Mouse (Mus musculus): ENCODE measurements around the gene Smarcb1. TPM values are rescaled to one million over a fixed set of nuclear protein-coding genes. Genes with fewer than 3 reads are reported as not detected.
A peak's percentile ranks its signal among the peaks of the same experiment; 100 is the strongest.
"Not testable (repeated sequence)": the region's sequence is repeated elsewhere in the genome, so short reads cannot be mapped to it uniquely, and the experiment has no call there.

Smarcb1 gene
- total RNA-seq, 1 experiment from 2014 or later: 45.7 TPM

DNA sequence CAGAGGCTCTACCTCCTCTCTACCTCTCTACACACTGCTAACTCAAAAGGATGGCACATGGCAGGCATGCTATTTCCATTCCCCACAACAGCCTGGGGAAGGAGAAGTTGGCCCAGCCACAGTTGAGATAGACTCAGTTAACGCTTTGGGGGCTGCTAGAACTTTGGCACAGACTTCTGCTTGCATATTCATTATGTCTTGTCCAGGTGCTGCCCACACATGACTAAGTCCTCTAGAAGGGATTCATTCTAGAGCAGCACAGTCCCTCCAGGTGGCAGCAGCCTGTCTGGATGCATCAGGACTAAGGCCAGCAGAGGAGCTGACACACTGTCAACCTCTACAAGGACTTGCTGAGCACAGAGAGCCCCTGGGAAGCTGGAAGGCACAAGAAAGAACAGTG, 25.2 kb downstream of the Smarcb1 start:
- ATAC-seq (ENCODE audit: extremely low read depth, insufficient number of reproducible peaks, low FRiP score, poor library complexity, severe bottlenecking): no peak

GRCm38 (mm10) chr10:75895730-75896129, 25.7 kb downstream of the Smarcb1 start:
- ATAC-seq (ENCODE audit: extremely low read depth, insufficient number of reproducible peaks, low FRiP score, poor library complexity, severe bottlenecking): no peak

DNA sequence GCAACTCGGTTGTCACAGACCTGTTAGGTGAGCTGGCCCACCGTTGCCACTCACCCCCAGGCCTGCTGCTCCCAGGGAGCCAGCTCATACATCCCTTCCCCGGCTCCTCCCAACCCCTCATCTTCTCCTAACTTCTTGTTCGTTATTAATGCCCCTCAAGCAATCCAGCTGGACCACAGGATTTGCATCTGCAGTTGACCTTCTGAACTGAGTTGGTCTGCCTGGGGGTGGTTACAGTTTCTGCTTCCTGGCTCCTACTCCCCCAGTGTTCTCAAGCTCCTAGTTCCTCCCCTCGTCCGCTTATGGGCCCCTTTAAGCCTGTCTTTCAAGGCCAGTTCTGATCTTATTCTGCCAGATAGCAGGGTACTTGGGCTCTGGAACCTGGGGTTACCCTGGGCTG, 26.8 kb downstream of the Smarcb1 start:
- no peak for ATAC-seq (ENCODE audit: extremely low read depth, insufficient number of reproducible peaks, low FRiP score, poor library complexity, severe bottlenecking)

GRCm38 (mm10) chr10:75893089-75893750, 28.2 kb downstream of the Smarcb1 start, which contains the start of gene Derl3:
Derl3 (plus strand) TSS chr10:75893413.
- ATAC-seq (ENCODE audit: extremely low read depth, insufficient number of reproducible peaks, low FRiP score, poor library complexity, severe bottlenecking): peak; percentile 93

GRCm38 (mm10) chr10:75889406-75890153, 31.8 kb downstream of the Smarcb1 start:
- ATAC-seq (ENCODE audit: extremely low read depth, insufficient number of reproducible peaks, low FRiP score, poor library complexity, severe bottlenecking): no peak

- not testable (repeated sequence) for ATAC-seq (ENCODE audit: extremely low read depth, insufficient number of reproducible peaks, low FRiP score, poor library complexity, severe bottlenecking)
These were observed 33.9 kb downstream of the Smarcb1 start for GRCm38 (mm10) chr10:75887504-75887903.

DNA sequence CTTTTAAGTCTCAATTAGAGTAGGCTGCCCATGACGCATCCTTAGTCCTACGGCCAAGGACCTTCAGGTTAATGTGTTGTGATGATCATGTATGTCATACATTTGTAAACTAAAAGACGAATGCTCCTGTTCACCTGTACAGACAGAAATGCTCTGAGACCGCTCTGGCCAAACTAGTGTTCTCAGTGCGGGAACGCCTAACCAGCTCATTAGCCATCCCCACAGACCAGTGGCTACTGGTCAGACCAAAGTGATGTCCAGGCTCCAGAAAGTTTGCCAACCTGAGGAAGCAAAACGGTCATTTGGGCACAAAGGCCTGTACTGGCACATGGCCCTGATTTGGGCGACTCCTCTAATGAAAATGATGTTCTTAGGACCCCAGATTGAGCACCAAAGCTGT, 36.7 kb downstream of the Smarcb1 start:
- ATAC-seq (ENCODE audit: extremely low read depth, insufficient number of reproducible peaks, low FRiP score, poor library complexity, severe bottlenecking): no peak

DNA sequence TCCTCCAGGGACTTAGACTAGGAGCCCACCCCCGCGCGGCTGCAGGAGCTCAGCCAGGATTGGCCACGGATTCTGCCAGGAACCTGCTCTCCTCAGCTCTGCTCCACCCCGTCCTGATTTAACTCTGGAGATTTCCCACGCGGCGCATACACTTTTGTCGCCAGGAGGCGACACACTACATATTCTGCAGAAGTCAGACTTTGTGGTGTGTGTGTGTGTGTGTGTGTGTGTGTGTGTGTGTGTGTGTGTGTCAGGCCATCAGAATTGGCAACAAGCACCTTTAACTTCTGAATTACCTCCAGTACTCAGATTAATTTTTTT, 38.2 kb downstream of the Smarcb1 start:
- peak; percentile 67 for ATAC-seq (ENCODE audit: extremely low read depth, insufficient number of reproducible peaks, low FRiP score, poor library complexity, severe bottlenecking)

GRCm38 (mm10) chr10:75882433-75883231, 38.8 kb downstream of the Smarcb1 start:
- ATAC-seq (ENCODE audit: extremely low read depth, insufficient number of reproducible peaks, low FRiP score, poor library complexity, severe bottlenecking): no peak

DNA sequence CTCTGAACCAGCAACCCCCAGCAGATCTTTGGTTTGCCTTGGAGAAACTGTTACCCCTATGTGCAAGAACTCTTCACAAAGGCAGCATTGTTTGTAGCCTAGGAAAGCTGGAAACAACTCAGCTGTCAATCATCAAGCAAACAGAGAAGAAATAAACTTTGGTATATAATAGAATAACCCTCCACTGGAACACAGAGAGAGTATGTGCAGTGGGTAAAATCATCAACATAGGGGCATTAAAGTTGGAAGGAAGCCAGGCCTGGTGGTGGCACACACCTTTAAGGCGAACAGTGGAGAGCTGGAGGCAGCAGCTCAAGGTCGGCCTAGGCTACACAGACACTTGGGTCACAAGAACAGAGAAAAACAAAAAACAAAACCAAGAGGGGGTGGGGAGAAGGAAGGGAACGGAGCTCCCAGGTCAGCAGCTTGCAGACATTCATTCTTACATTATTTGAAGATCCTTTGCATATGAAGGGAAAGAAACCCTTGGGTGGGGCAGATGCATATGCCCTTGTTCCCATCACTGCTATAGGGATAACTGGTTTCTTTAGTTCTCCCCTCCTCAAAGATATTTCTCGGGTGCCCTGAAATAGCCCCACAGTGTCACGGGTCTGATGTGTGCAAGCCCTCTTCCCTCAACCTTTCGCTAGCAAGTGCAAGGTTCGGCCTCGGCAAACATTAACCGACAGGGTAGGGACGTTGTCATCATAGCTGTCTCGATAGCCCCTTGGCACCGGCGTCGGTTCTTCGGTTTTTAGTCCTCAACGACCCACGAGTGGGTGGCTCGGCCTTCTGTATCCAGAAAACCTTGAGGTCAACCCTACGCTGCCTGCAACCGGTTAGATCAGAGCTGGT, 39.6 kb downstream of the Smarcb1 start:
- ATAC-seq (ENCODE audit: extremely low read depth, insufficient number of reproducible peaks, low FRiP score, poor library complexity, severe bottlenecking): no peak

DNA sequence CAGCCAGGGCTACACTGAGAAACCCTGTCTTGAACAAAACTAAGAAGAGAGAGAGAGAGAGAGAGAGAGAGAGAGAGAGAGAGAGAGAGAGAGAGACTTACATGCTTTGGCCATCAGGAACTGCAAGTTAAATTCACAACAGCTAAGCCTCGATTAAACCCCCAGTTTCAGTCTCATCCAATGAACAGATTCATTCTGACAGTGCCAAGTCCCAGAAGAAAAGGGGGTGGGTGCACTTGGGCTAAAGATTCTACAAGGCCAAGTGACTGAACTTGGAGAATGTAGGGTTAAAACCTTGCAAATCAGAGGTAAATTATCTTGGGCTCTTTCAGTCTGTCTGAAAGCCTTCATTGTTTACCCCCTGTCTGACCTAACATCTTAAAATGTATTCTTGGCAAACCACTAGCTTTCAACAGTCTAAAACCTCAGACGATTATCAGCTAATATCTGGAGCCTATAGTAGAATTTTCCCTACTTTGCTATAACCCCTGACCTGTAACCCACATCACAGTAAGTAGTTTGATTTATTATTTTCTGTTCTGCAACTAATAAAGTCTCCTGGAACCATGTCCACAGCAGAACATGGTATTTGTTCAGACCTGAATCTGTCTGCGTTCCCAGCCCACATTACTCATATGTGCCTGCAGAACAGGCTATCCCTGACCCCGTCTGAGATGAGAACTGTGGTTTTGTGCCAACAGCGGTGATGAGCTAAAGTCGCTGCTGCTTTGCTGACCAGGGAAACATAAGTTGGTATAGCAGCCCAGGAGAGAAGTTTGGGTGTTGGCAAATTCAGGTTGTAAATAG, 40.4 kb downstream of the Smarcb1 start:
- no peak for ATAC-seq (ENCODE audit: extremely low read depth, insufficient number of reproducible peaks, low FRiP score, poor library complexity, severe bottlenecking)

GRCm38 (mm10) chr10:75880351-75880750, 41.1 kb downstream of the Smarcb1 start:
- ATAC-seq (ENCODE audit: extremely low read depth, insufficient number of reproducible peaks, low FRiP score, poor library complexity, severe bottlenecking): no peak

DNA sequence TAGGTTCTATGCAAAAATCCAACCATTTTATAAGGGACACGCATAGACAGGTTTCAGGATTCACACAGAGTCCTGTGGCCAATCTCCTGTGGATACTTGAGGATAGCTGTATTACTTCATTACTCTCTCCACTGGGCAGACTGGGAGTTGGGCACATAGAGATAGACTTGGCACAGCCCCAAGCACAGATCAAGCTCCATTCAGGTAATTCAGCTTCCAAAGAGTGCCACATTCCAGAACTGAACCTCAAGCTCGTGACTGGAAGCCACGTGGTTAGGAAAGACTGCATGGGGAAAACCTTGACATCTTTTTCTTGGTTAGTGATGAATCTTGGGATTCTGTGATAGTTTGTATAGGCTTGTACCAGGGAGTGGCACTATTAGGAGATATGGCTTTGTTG, 42.6 kb downstream of the Smarcb1 start:
- ATAC-seq (ENCODE audit: extremely low read depth, insufficient number of reproducible peaks, low FRiP score, poor library complexity, severe bottlenecking): no peak

GRCm38 (mm10) chr10:75873543-75874170, 47.8 kb downstream of the Smarcb1 start:
- no peak for ATAC-seq (ENCODE audit: extremely low read depth, insufficient number of reproducible peaks, low FRiP score, poor library complexity, severe bottlenecking)

- ATAC-seq (ENCODE audit: extremely low read depth, insufficient number of reproducible peaks, low FRiP score, poor library complexity, severe bottlenecking): 0 out of 2 replicates have a peak, but pooled peaks have one; percentile 16
These were observed 48.4 kb downstream of the Smarcb1 start for GRCm38 (mm10) chr10:75872915-75873542.

DNA sequence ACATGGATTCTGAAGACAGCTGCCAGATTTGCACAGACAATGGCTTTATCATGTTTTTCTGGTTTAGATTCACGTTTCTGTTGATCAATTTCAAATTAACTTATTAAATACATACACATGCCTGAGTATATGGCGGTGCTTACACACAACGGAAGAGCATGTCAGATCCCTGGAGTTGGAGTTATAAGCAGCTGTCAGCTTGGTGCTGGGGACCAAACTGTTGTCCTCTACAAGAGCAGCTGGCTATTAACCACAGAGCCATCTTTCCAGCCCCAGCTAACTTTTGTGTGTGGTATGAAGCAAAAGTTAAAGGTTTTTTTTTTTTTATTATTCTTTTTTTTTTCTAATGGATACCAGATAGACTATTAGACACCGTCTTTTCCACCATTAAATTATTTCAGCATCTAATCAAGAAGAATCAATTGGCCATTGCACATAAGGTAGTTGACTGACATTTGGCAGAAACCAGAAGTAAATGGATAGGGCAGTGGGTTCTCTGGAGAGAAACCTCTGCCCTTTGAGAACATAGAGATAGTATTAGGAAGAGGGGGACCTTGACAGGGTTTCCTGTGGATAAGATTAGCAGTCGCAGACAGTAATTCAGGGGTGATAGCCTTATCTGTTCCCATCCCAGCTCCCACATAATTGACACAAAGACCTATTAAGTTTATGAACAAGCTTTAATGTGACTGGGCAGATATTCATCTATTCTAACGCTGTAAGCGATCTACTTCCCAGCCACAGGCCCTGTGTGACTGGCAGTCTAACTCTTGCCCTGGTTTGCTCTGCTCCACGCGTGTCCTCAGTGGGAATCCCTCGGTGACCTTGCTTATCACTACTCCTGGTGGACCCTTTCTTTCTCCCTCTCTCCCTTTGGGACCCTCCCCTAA, 49.1 kb downstream of the Smarcb1 start:
- ATAC-seq (ENCODE audit: extremely low read depth, insufficient number of reproducible peaks, low FRiP score, poor library complexity, severe bottlenecking): no peak

Data from neutrophil, adult 5-6 weeks (primary cell).